Mouse (Mus musculus): ENCODE measurements around the gene Runx1. TPM values are rescaled to one million over a fixed set of nuclear protein-coding genes. Genes with fewer than 3 reads are reported as not detected.

Gene Runx1
- total RNA-seq, 2 experiments from 2014 or later = 2.4 to 4.9 TPM

- DNase-seq = peak; percentile 33 to 39
- intact Hi-C loops (cut with DNase I) = no loop called here
Measured at GRCm38 (mm10) chr16:92632115-92632763, 193.7 kb downstream of the Runx1 start.

- DNase-seq = peak in 1 of 2 experiments; percentile 32
- intact Hi-C loops (cut with DNase I) = no loop called here
Measured at GRCm38 (mm10) chr16:92631637-92632036, 194.3 kb downstream of the Runx1 start.

GRCm38 (mm10) chr16:92630950-92631349, 195.0 kb downstream of the Runx1 start:
- no peak for DNase-seq
- intact Hi-C loops (cut with DNase I) = no loop called here

GRCm38 (mm10) chr16:92629829-92630228, 196.1 kb downstream of the Runx1 start:
- no peak for DNase-seq
- intact Hi-C loops (cut with DNase I) = no loop called here

- intact Hi-C loops (cut with DNase I) = no loop called here
- no peak for DNase-seq
Measured at GRCm38 (mm10) chr16:92627262-92627661, 198.7 kb downstream of the Runx1 start.

GRCm38 (mm10) chr16:92623953-92624352, 202.0 kb downstream of the Runx1 start:
- DNase-seq = no peak
- intact Hi-C loops (cut with DNase I) = no loop called here

- intact Hi-C loops (cut with DNase I) = no loop called here
- DNase-seq = no peak
Measured at GRCm38 (mm10) chr16:92621859-92622258, 204.1 kb downstream of the Runx1 start.

GRCm38 (mm10) chr16:92620841-92621518, 205.0 kb downstream of the Runx1 start:
- DNase-seq = no peak
- intact Hi-C loops (cut with DNase I) = no loop called here

- no peak for DNase-seq
- intact Hi-C loops (cut with DNase I) = no loop called here
Measured at GRCm38 (mm10) chr16:92616839-92617238, 209.1 kb downstream of the Runx1 start.

- intact Hi-C loops (cut with DNase I) = no loop called here
Measured at GRCm38 (mm10) chr16:92615234-92615799, 210.6 kb downstream of the Runx1 start.

GRCm38 (mm10) chr16:92612546-92612945, 213.4 kb downstream of the Runx1 start:
- intact Hi-C loops (cut with DNase I) = no loop called here

More at GRCm38 (mm10) chr16:92615234-92615799, 210.6 kb downstream of the Runx1 start:
- no peak for DNase-seq

GRCm38 (mm10) chr16:92611641-92612149, 214.3 kb downstream of the Runx1 start:
- intact Hi-C loops (cut with DNase I) = no loop called here
- DNase-seq = peak; percentile 32 to 56

More at GRCm38 (mm10) chr16:92612546-92612945, 213.4 kb downstream of the Runx1 start:
- DNase-seq = no peak

- intact Hi-C loops (cut with DNase I) = no loop called here
- no peak for DNase-seq
Measured at GRCm38 (mm10) chr16:92610464-92610863, 215.5 kb downstream of the Runx1 start.

- DNase-seq = no peak
- intact Hi-C loops (cut with DNase I) = no loop called here
Measured at GRCm38 (mm10) chr16:92609717-92610077, 216.3 kb downstream of the Runx1 start.

- intact Hi-C loops (cut with DNase I) = no loop called here
- no peak for DNase-seq
Measured at GRCm38 (mm10) chr16:92609006-92609716, 216.8 kb downstream of the Runx1 start.

GRCm38 (mm10) chr16:92608180-92608960, 217.6 kb downstream of the Runx1 start:
- no peak for DNase-seq
- intact Hi-C loops (cut with DNase I) = no loop called here

GRCm38 (mm10) chr16:92606491-92606965, 219.4 kb downstream of the Runx1 start:
- intact Hi-C loops (cut with DNase I) = no loop called here
- no peak for DNase-seq

- DNase-seq = no peak
- intact Hi-C loops (cut with DNase I) = no loop called here
Measured at GRCm38 (mm10) chr16:92605606-92606490, 220.1 kb downstream of the Runx1 start.

- no peak for DNase-seq
- intact Hi-C loops (cut with DNase I) = no loop called here
Measured at GRCm38 (mm10) chr16:92602504-92602903, 223.4 kb downstream of the Runx1 start.

All from heart, postnatal 14 days (tissue).